9 mouse cellular contexts compared by ENCODE assay signal in the genomic region with DNA sequence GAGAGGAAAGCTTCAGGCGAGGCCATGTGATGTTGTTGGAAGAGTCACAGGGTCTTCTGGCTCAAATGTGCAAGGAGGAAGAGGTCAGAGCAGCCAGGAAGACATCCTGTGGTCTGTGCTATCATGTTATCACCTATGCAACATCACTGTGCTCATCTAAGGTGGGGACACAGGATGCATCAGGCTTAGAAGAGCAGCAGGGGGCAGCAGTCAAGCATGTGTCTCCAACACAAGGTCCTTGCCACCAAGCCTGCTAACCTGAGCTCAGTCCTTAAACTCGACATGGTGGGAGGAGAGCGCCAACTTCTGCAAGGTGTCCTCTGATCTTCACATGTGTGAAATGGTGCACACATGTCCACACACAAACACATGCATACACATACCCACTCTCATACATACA. TPM values are rescaled to one million over a fixed set of nuclear protein-coding genes. Genes with fewer than 3 reads are reported as not detected.
A peak's percentile ranks its signal among the peaks of the same experiment; 100 is the strongest.
DNase-seq lines count a peak whose midpoint lies in the region; ATAC-seq and TF ChIP-seq lines count a peak whose summit lies in the region.
"Had no signal": no experiment of that assay in that cellular context is flagged by ENCODE, and none has a peak within 500 bp of the region (broad histone marks: within the 10 kb centered on the region; RNA-seq: fewer than 3 reads in every experiment).

No protein-coding gene starts in this region.

- H3K36me3 ChIP-seq in heart, adult 2 months (ENCODE audit: control insufficient read depth, insufficient read depth, low read length), result no peaks in the 10 kb centered on the region
- 0 out of 2 replicates have a peak, but pooled peaks cover 3% of the 10 kb centered on the region for H3K36me3 ChIP-seq in midbrain, postnatal 0 days (ENCODE audit: insufficient read depth, low read length)
- H3K36me3 ChIP-seq in midbrain, embryonic 11.5 days (ENCODE audit: control insufficient read depth, insufficient read depth, low read length), result no peaks in the 10 kb centered on the region
- no peaks in the 10 kb centered on the region for H3K36me3 ChIP-seq in limb, embryonic 10.5 days

- H3K4me1 ChIP-seq in heart, adult 2 months (ENCODE audit: control insufficient read depth, insufficient read depth, low read length), result peaks cover 2% of the 10 kb centered on the region
- H3K4me1 ChIP-seq in midbrain, postnatal 0 days (ENCODE audit: insufficient read depth, low read length), result peaks cover 3% of the 10 kb centered on the region; the same call in 1 of the 2 replicates
- no peaks in the 10 kb centered on the region for H3K4me1 ChIP-seq in midbrain, embryonic 11.5 days (ENCODE audit: control insufficient read depth, insufficient read depth, low read length)
- 0 out of 2 replicates have a peak, but pooled peaks cover 10% of the 10 kb centered on the region for H3K4me1 ChIP-seq in limb, embryonic 10.5 days

- H3K79me2 ChIP-seq in heart, adult 2 months (replicated peaks; ENCODE audit: control insufficient read depth, insufficient read depth, low read length), result no peaks in the 10 kb centered on the region

- intact Hi-C loops in heart, adult 2 months (cut with DNase I), result no loop called here
- intact Hi-C loops in heart, postnatal 25 days (cut with DNase I), result no loop called here

- no peaks in the 10 kb centered on the region for H3K27me3 ChIP-seq in heart, adult 2 months (ENCODE audit: control insufficient read depth, insufficient read depth, low read length)
- H3K27me3 ChIP-seq in midbrain, postnatal 0 days (ENCODE audit: insufficient read depth, low read length), result no peaks in the 10 kb centered on the region
- H3K27me3 ChIP-seq in midbrain, embryonic 11.5 days (ENCODE audit: control insufficient read depth, insufficient read depth, low read length), result no peaks in the 10 kb centered on the region
- no peaks in the 10 kb centered on the region for H3K27me3 ChIP-seq in limb, embryonic 10.5 days (ENCODE audit: low read depth, poor library complexity, severe bottlenecking)

- 82% methylated on average over 3 of the region's 3 CpGs for WGBS in heart, adult 2 months
- WGBS in midbrain, postnatal 0 days, result 82% methylated on average over 3 of the region's 3 CpGs
- 73% methylated on average over 3 of the region's 3 CpGs for WGBS in midbrain, embryonic 11.5 days
- WGBS in limb, embryonic 10.5 days, result 84% methylated on average over 3 of the region's 3 CpGs

- H3K9me3 ChIP-seq in midbrain, postnatal 0 days (ENCODE audit: low read length), result no peaks in the 10 kb centered on the region
- H3K9me3 ChIP-seq in midbrain, embryonic 11.5 days (ENCODE audit: control insufficient read depth, low read length), result no peaks in the 10 kb centered on the region
- no peaks in the 10 kb centered on the region for H3K9me3 ChIP-seq in limb, embryonic 10.5 days (replicated peaks)

- DNase-seq in heart, adult 2 months, result no peak
- no peak for DNase-seq in heart, postnatal 25 days (ENCODE audit: low spot score)
- DNase-seq in midbrain, postnatal 0 days (ENCODE audit: low spot score), result no peak
- no peak for DNase-seq in midbrain, embryonic 11.5 days (ENCODE audit: low spot score, missing footprints)
- peak; percentile 26 for DNase-seq in embryo, embryonic 10.5 days (ENCODE audit: low spot score)
- DNase-seq in thymus, postnatal 14 days, result peak; percentile 39
- DNase-seq in limb, embryonic 10.5 days (ENCODE audit: low spot score), result no peak
- DNase-seq in urinary bladder, postnatal 36 days (ENCODE audit: low spot score in 2 of 2), result no peak
- DNase-seq: right cerebral cortex, postnatal 4 days had no signal

- no peak overlapping the region for H3K9ac ChIP-seq in heart, adult 2 months (ENCODE audit: low read depth, low read length)
- H3K9ac ChIP-seq in midbrain, postnatal 0 days (replicated peaks; ENCODE audit: low read length, poor library complexity, severe bottlenecking), result no peak overlapping the region
- H3K9ac ChIP-seq in midbrain, embryonic 11.5 days (ENCODE audit: low read length), result no peak overlapping the region

- peak; percentile 46 for TF ChIP-seq CTCF in heart, adult 2 months (IDR thresholded peaks at IDR 0.05)
- TF ChIP-seq CTCF in midbrain, postnatal 0 days (IDR thresholded peaks at IDR 0.05), result peak; percentile 29; the same call in 1 of the 2 replicates

- TF ChIP-seq POLR2A in heart, adult 2 months (IDR thresholded peaks at IDR 0.05; ENCODE audit: insufficient read depth, low read depth, low read length), result no peak

- no peak for TF ChIP-seq EP300 in heart, adult 2 months (IDR thresholded peaks at IDR 0.05; ENCODE audit: insufficient read depth, low read depth, low read length)

- H3K4me2 ChIP-seq in midbrain, postnatal 0 days (ENCODE audit: low read depth, low read length, poor library complexity, severe bottlenecking), result no peak overlapping the region
- no peak overlapping the region for H3K4me2 ChIP-seq in midbrain, embryonic 11.5 days

- no peak overlapping the region for H3K27ac ChIP-seq in heart, adult 2 months
- H3K27ac ChIP-seq in midbrain, postnatal 0 days (ENCODE audit: low read depth, low read length), result no peak overlapping the region
- H3K27ac ChIP-seq in midbrain, embryonic 11.5 days (ENCODE audit: low read depth, low read length), result no peak overlapping the region
- H3K27ac ChIP-seq in limb, embryonic 10.5 days, result no peak overlapping the region

- ATAC-seq in midbrain, postnatal 0 days (ENCODE audit: low FRiP score), result no peak
- ATAC-seq in midbrain, embryonic 11.5 days (ENCODE audit: low FRiP score), result no peak

- no peak overlapping the region for H3K4me3 ChIP-seq in heart, adult 2 months
- H3K4me3 ChIP-seq in midbrain, postnatal 0 days (ENCODE audit: low read depth, low read length), result no peak overlapping the region
- no peak overlapping the region for H3K4me3 ChIP-seq in midbrain, embryonic 11.5 days (ENCODE audit: low read depth, low read length)
- no peak overlapping the region for H3K4me3 ChIP-seq in limb, embryonic 10.5 days

RNA-seq across cellular contexts. Expression of gene Arsb, which starts 13.9 kb away (rescaled TPM):
- 1 to 10 TPM; 4.6 to 5.7 TPM for total RNA-seq in heart, adult 2 months (2021)
- polyA plus RNA-seq in heart, adult 2 months (2012; rRNA removed), result 9.6 and 14.6 TPM in 2 replicates
- 1 to 10 TPM; 4.9 to 5.4 TPM for total RNA-seq in heart, postnatal 25 days (2021)
- 13.2 and 15.2 TPM in 2 replicates for total RNA-seq in midbrain, postnatal 0 days (2014; rRNA removed)
- polyA plus RNA-seq in midbrain, postnatal 0 days (2015; fragmentation: Nextera tagmentation; extraction: Ambion mirVana), result 13.0 and 13.1 TPM in 2 replicates
- 9.9 and 10.8 TPM in 2 replicates for polyA plus RNA-seq in midbrain, embryonic 11.5 days (2014; fragmentation: Nextera tagmentation; extraction: Ambion mirVana)
- 5.3 and 7.2 TPM in 2 replicates for polyA plus RNA-seq in limb, embryonic 10.5 days (2016; fragmentation: Nextera tagmentation; extraction: Ambion mirVana)

Comparison
In these comparisons a context has a peak if more than half of its experiments do, and no peak if none do; other contexts are left out.
1. DNase-seq: peak in embryo, embryonic 10.5 days (single experiment) and thymus, postnatal 14 days (single experiment); none in heart, adult 2 months (0 of 2), heart, postnatal 25 days (single experiment), midbrain, postnatal 0 days (single experiment), midbrain, embryonic 11.5 days (single experiment), limb, embryonic 10.5 days (single experiment) and urinary bladder, postnatal 36 days (0 of 2).